Comparison of ENCODE assay signal across 10 mouse cellular contexts in the genomic region with DNA sequence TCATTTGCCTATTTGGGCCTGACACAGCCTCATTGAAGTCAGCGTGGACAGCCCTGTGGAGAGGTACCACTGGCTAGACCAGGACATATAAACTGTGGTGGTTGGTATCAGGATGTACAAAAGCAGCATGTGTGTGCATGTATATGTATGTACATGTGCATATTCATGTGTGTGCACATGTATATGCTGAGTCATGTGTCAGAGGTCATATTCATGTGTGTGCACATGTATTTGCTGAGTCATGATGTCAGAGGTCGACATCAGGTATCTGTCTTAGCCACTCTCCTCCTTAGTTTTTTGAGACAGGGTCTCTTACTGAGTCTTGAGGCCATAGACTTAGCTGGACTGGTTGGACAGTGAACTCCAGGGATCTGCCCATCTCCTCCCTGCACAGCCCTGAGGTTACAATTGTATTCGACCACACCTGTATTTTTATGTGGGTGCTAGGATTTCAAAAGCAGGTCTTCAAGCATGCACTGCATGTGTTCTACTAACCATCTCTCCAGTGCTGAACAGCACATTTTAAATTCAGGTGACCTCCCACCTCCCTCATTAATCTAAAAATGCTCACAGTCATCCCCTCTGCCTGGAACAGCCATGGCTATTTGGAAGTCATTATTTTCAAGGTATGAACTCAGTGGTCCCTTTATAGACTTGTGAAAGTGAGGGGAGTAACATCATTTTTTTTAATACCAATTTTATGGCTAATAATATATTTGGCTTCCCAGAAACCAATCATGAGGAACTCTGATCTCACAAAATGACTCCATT. TPM values are rescaled to one million over a fixed set of nuclear protein-coding genes. Genes with fewer than 3 reads are reported as not detected.
A peak's percentile ranks its signal among the peaks of the same experiment; 100 is the strongest.
DNase-seq lines count a peak whose midpoint lies in the region; ATAC-seq and TF ChIP-seq lines count a peak whose summit lies in the region.
"Had no signal": no experiment of that assay in that cellular context is flagged by ENCODE, and none has a peak within 500 bp of the region (broad histone marks: within the 10 kb centered on the region; RNA-seq: fewer than 3 reads in every experiment).

No protein-coding gene starts in this region.

- H3K4me2 ChIP-seq in liver, embryonic 11.5 days: peak overlapping the region; percentile 57; the same call in 1 of the 2 replicates
- H3K4me2 ChIP-seq in myocyte (ENCODE audit: low read depth): peak overlapping the region; percentile 88

- DNase-seq in heart, embryonic 10.5 days (ENCODE audit: low spot score): no peak
- no peak for DNase-seq in heart, postnatal 36 days
- no peak for DNase-seq in liver, embryonic 11.5 days (ENCODE audit: low spot score)
- no peak for DNase-seq in liver
- DNase-seq in B cell, adult 2 months: no peak
- DNase-seq: lung, postnatal 10 days had no signal

- WGBS in heart, embryonic 10.5 days: 82% methylated on average over 3 of the region's 3 CpGs
- WGBS in liver, embryonic 11.5 days: 86% methylated on average over 3 of the region's 3 CpGs

- peak overlapping the region; percentile 42; the same call in 1 of the 2 replicates for H3K4me3 ChIP-seq in heart, embryonic 10.5 days
- H3K4me3 ChIP-seq in liver, embryonic 11.5 days (ENCODE audit: low read depth, low read length): no peak overlapping the region
- H3K4me3 ChIP-seq in erythroblast, embryonic 14.5 days (replicated peaks): peak overlapping the region; percentile 65
- H3K4me3 ChIP-seq in myocyte: peak overlapping the region; percentile 23

- no peak overlapping the region for H3K9ac ChIP-seq in liver, embryonic 11.5 days (ENCODE audit: low read depth, low read length)
- H3K9ac ChIP-seq: embryonic facial prominence, embryonic 12.5 days had no signal

- H3K36me3 ChIP-seq in heart, embryonic 10.5 days: no peaks in the 10 kb centered on the region
- H3K36me3 ChIP-seq in liver, embryonic 11.5 days (ENCODE audit: control insufficient read depth, insufficient read depth, low read length): no peaks in the 10 kb centered on the region
- no peaks in the 10 kb centered on the region for H3K36me3 ChIP-seq in erythroblast, embryonic 14.5 days (ENCODE audit: control insufficient read depth)
- no peaks in the 10 kb centered on the region for H3K36me3 ChIP-seq in myocyte (ENCODE audit: control insufficient read depth, insufficient read depth)
- H3K36me3 ChIP-seq: embryonic facial prominence, embryonic 12.5 days had no signal

- H3K79me2 ChIP-seq in myocyte (ENCODE audit: control insufficient read depth, insufficient read depth): no peaks in the 10 kb centered on the region

- no peak for ATAC-seq in liver, embryonic 11.5 days (replicated peaks; ENCODE audit: low FRiP score)
- no peak for ATAC-seq in megakaryocyte-erythroid progenitor cell, adult 5-6 weeks (replicated peaks; ENCODE audit: low FRiP score, low TSS enrichment, poor library complexity, severe bottlenecking)

- H3K9me3 ChIP-seq in heart, embryonic 10.5 days: no peaks in the 10 kb centered on the region
- no peaks in the 10 kb centered on the region for H3K9me3 ChIP-seq in liver, embryonic 11.5 days (ENCODE audit: control insufficient read depth, low read length)
- no peaks in the 10 kb centered on the region for H3K9me3 ChIP-seq in erythroblast, embryonic 14.5 days (ENCODE audit: control insufficient read depth, low read length)
- H3K9me3 ChIP-seq: embryonic facial prominence, embryonic 12.5 days had no signal

- no peak for TF ChIP-seq POLR2A in myocyte (IDR thresholded peaks at IDR 0.05; ENCODE audit: insufficient read length, low read depth)

- H3K27ac ChIP-seq in heart, embryonic 10.5 days: no peak overlapping the region
- H3K27ac ChIP-seq in liver, embryonic 11.5 days (ENCODE audit: low read depth, low read length): no peak overlapping the region
- H3K27ac ChIP-seq: embryonic facial prominence, embryonic 12.5 days had no signal

- H3K27me3 ChIP-seq in heart, embryonic 10.5 days (ENCODE audit: insufficient read depth, poor library complexity, severe bottlenecking): 0 out of 2 replicates have a peak, but pooled peaks cover 5% of the 10 kb centered on the region
- no peaks in the 10 kb centered on the region for H3K27me3 ChIP-seq in liver, embryonic 11.5 days (replicated peaks; ENCODE audit: control insufficient read depth, insufficient read depth, low read length)
- H3K27me3 ChIP-seq in erythroblast, embryonic 14.5 days (ENCODE audit: control insufficient read depth): no peaks in the 10 kb centered on the region
- H3K27me3 ChIP-seq in myocyte (ENCODE audit: control insufficient read depth, insufficient read depth, insufficient read length): no peaks in the 10 kb centered on the region
- H3K27me3 ChIP-seq: embryonic facial prominence, embryonic 12.5 days had no signal

- intact Hi-C loops in heart, postnatal 36 days (cut with DNase I): no loop called here

- H3ac ChIP-seq in myocyte (ENCODE audit: control insufficient read depth, insufficient read length): no peak overlapping the region

- peaks cover 9% of the 10 kb centered on the region for H3K4me1 ChIP-seq in heart, embryonic 10.5 days
- H3K4me1 ChIP-seq in liver, embryonic 11.5 days (replicated peaks; ENCODE audit: control insufficient read depth, insufficient read depth, low read length): no peaks in the 10 kb centered on the region
- H3K4me1 ChIP-seq in erythroblast, embryonic 14.5 days (ENCODE audit: control insufficient read depth): peaks cover 52% of the 10 kb centered on the region

TF ChIP-seq in myocyte, 11 proteins besides CTCF, POLR2A, EP300 and RAD21:
- TF ChIP-seq TCF3 (IDR thresholded peaks at IDR 0.05; ENCODE audit: insufficient read length, low read depth) (no peak), MAX (IDR thresholded peaks at IDR 0.05; ENCODE audit: low read depth) (no peak), TCF12 (IDR thresholded peaks at IDR 0.05; ENCODE audit: insufficient read depth, poor library complexity, severe bottlenecking) (no peak), MYOG (IDR thresholded peaks at IDR 0.05; ENCODE audit: control insufficient read depth in 1 of 3, insufficient read depth in 1 of 3, insufficient read length in 2 of 3, low read depth in 2 of 3) (no peak), USF1 (IDR thresholded peaks at IDR 0.05; ENCODE audit: low read depth) (no peak), REST (IDR thresholded peaks at IDR 0.05; ENCODE audit: insufficient read depth, insufficient read length) (no peak)

RNA-seq across cellular contexts. Expression of a gene that starts 45.7 kb away (rescaled TPM):
- 22.3 and 24.5 TPM in 2 replicates for polyA plus RNA-seq in heart, embryonic 10.5 days (2016; fragmentation: Nextera tagmentation; extraction: Ambion mirVana)
- total RNA-seq in heart, postnatal 36 days (2021): 10 to 100 TPM; 36.8 to 40.2 TPM
- 30.4 and 31.0 TPM in 2 replicates for polyA plus RNA-seq in liver, embryonic 11.5 days (2014; fragmentation: Nextera tagmentation; extraction: Ambion mirVana)
- polyA plus RNA-seq in erythroblast, embryonic 14.5 days (2012): 1.9 and 2.0 TPM in 2 replicates
- polyA plus RNA-seq in myocyte (2012; fragmentation: generic; extraction: Trizol): 9.9 TPM
- total RNA-seq in megakaryocyte-erythroid progenitor cell, adult 5-6 weeks (2014; fragmentation: Nextera tagmentation): 91.0 and 97.4 TPM in 2 replicates
- total RNA-seq in megakaryocyte-erythroid progenitor cell, adult 5-6 weeks (2017): 96.9 and 106 TPM in 2 replicates
